Mouse (Mus musculus): Measurements from ENCODE around the gene Ankk1.

- TF ChIP-seq CTCF (IDR thresholded peaks at IDR 0.05; ENCODE audit: low read depth, low read length) (no peak), POLR2A (IDR thresholded peaks at IDR 0.05; ENCODE audit: extremely low read depth, insufficient read depth, low read length) (no peak)
These were observed 1.2 kb downstream of the Ankk1 start for GRCm38 (mm10) chr9:49425585-49425984.
